Mouse (Mus musculus): ENCODE data around the gene Tob2. TPM values are rescaled to one million over a fixed set of nuclear protein-coding genes. Genes with fewer than 3 reads are reported as not detected.

The Tob2 gene
- polyA plus RNA-seq, 1 experiment, result 64.6 TPM

GRCm38 (mm10) chr15:81842275-81842674 is 16.3 kb downstream of the Tob2 start:
- WGBS, result 43% methylated on average over 7 of the region's 7 CpGs
- Histone ChIP-seq H3K27me3 (ENCODE audit: control insufficient read depth, insufficient read depth, low read length) (no peaks in the 10 kb centered on the region), H3K4me3 (ENCODE audit: control insufficient read depth, insufficient read depth, low read length) (no peak overlapping the region), H3K27ac (ENCODE audit: control insufficient read depth, insufficient read depth, low read length) (no peak overlapping the region), H3K4me1 (replicated peaks; ENCODE audit: control insufficient read depth, insufficient read depth, low read length) (0 out of 2 replicates have a peak, but pooled peaks cover 3% of the 10 kb centered on the region), H3K36me3 (ENCODE audit: control insufficient read depth, insufficient read depth, low read length) (no peaks in the 10 kb centered on the region; the same call in 1 of the 2 replicates)
- TF ChIP-seq POLR2A (IDR thresholded peaks at IDR 0.05; ENCODE audit: control insufficient read depth, extremely low read depth, insufficient read depth, low read length, poor library complexity) (no peak), CTCF (IDR thresholded peaks at IDR 0.05; ENCODE audit: borderline replicate concordance, control insufficient read depth, extremely low read depth, insufficient read depth, low read length, poor library complexity) (no peak)
- no peak for DNase-seq

GRCm38 (mm10) chr15:81840306-81840705 is 18.3 kb downstream of the Tob2 start:
- no peaks in the 10 kb centered on the region for H3K27me3 ChIP-seq (ENCODE audit: control insufficient read depth, insufficient read depth, low read length)
- TF ChIP-seq CTCF (IDR thresholded peaks at IDR 0.05; ENCODE audit: borderline replicate concordance, control insufficient read depth, extremely low read depth, insufficient read depth, low read length, poor library complexity) (no peak), POLR2A (IDR thresholded peaks at IDR 0.05; ENCODE audit: control insufficient read depth, extremely low read depth, insufficient read depth, low read length, poor library complexity) (no peak)

GRCm38 (mm10) chr15:81839634-81840033 is 19.0 kb downstream of the Tob2 start:
- peaks cover 10% of the 10 kb centered on the region for H3K4me1 ChIP-seq (replicated peaks; ENCODE audit: control insufficient read depth, insufficient read depth, low read length)
- no peak overlapping the region for H3K27ac ChIP-seq (ENCODE audit: control insufficient read depth, insufficient read depth, low read length)
- H3K36me3 ChIP-seq (ENCODE audit: control insufficient read depth, insufficient read depth, low read length), result no peaks in the 10 kb centered on the region
- no peak for DNase-seq
- WGBS, result 78% methylated on average over 5 of the region's 5 CpGs
- H3K4me3 ChIP-seq (ENCODE audit: control insufficient read depth, insufficient read depth, low read length), result no peak overlapping the region
- no peaks in the 10 kb centered on the region for H3K27me3 ChIP-seq (ENCODE audit: control insufficient read depth, insufficient read depth, low read length)
- no peak for TF ChIP-seq CTCF (IDR thresholded peaks at IDR 0.05; ENCODE audit: borderline replicate concordance, control insufficient read depth, extremely low read depth, insufficient read depth, low read length, poor library complexity)
- TF ChIP-seq POLR2A (IDR thresholded peaks at IDR 0.05; ENCODE audit: control insufficient read depth, extremely low read depth, insufficient read depth, low read length, poor library complexity), result no peak

More at GRCm38 (mm10) chr15:81840306-81840705, 18.3 kb downstream of the Tob2 start:
- Histone ChIP-seq H3K27ac (ENCODE audit: control insufficient read depth, insufficient read depth, low read length) (no peak overlapping the region), H3K4me3 (ENCODE audit: control insufficient read depth, insufficient read depth, low read length) (no peak overlapping the region), H3K4me1 (replicated peaks; ENCODE audit: control insufficient read depth, insufficient read depth, low read length) (peaks cover 10% of the 10 kb centered on the region), H3K36me3 (ENCODE audit: control insufficient read depth, insufficient read depth, low read length) (no peaks in the 10 kb centered on the region)
- DNase-seq, result no peak
- 97% methylated on average over 7 of the region's 7 CpGs for WGBS

- Histone ChIP-seq H3K4me1 (replicated peaks; ENCODE audit: control insufficient read depth, insufficient read depth, low read length) (peaks cover 10% of the 10 kb centered on the region), H3K36me3 (ENCODE audit: control insufficient read depth, insufficient read depth, low read length) (no peaks in the 10 kb centered on the region), H3K4me3 (ENCODE audit: control insufficient read depth, insufficient read depth, low read length) (no peak overlapping the region), H3K27ac (ENCODE audit: control insufficient read depth, insufficient read depth, low read length) (no peak overlapping the region), H3K27me3 (ENCODE audit: control insufficient read depth, insufficient read depth, low read length) (no peaks in the 10 kb centered on the region)
- no peak for DNase-seq
- TF ChIP-seq POLR2A (IDR thresholded peaks at IDR 0.05; ENCODE audit: control insufficient read depth, extremely low read depth, insufficient read depth, low read length, poor library complexity) (no peak), CTCF (IDR thresholded peaks at IDR 0.05; ENCODE audit: borderline replicate concordance, control insufficient read depth, extremely low read depth, insufficient read depth, low read length, poor library complexity) (no peak)
- 64% methylated on average over 14 of the region's 14 CpGs for WGBS
These were observed 19.9 kb downstream of the Tob2 start for GRCm38 (mm10) chr15:81838554-81839235.

- Histone ChIP-seq H3K27ac (ENCODE audit: control insufficient read depth, insufficient read depth, low read length) (no peak overlapping the region), H3K4me1 (replicated peaks; ENCODE audit: control insufficient read depth, insufficient read depth, low read length) (peaks cover 10% of the 10 kb centered on the region), H3K36me3 (ENCODE audit: control insufficient read depth, insufficient read depth, low read length) (no peaks in the 10 kb centered on the region), H3K27me3 (ENCODE audit: control insufficient read depth, insufficient read depth, low read length) (no peaks in the 10 kb centered on the region), H3K4me3 (ENCODE audit: control insufficient read depth, insufficient read depth, low read length) (no peak overlapping the region)
- no peak for TF ChIP-seq CTCF (IDR thresholded peaks at IDR 0.05; ENCODE audit: borderline replicate concordance, control insufficient read depth, extremely low read depth, insufficient read depth, low read length, poor library complexity)
- no peak for TF ChIP-seq POLR2A (IDR thresholded peaks at IDR 0.05; ENCODE audit: control insufficient read depth, extremely low read depth, insufficient read depth, low read length, poor library complexity)
- 53% methylated on average over 7 of the region's 7 CpGs for WGBS
- no peak for DNase-seq
These were observed 21.4 kb downstream of the Tob2 start for GRCm38 (mm10) chr15:81836966-81837920.

- no peak for DNase-seq
- 6% methylated on average over 33 of the region's 33 CpGs for WGBS
- no peaks in the 10 kb centered on the region for H3K27me3 ChIP-seq (ENCODE audit: control insufficient read depth, insufficient read depth, low read length)
- TF ChIP-seq CTCF (IDR thresholded peaks at IDR 0.05; ENCODE audit: borderline replicate concordance, control insufficient read depth, extremely low read depth, insufficient read depth, low read length, poor library complexity), result no peak
- TF ChIP-seq POLR2A (IDR thresholded peaks at IDR 0.05; ENCODE audit: control insufficient read depth, extremely low read depth, insufficient read depth, low read length, poor library complexity), result no peak
- H3K4me3 ChIP-seq (ENCODE audit: control insufficient read depth, insufficient read depth, low read length), result peak overlapping the region; percentile 21
- no peak overlapping the region for H3K27ac ChIP-seq (ENCODE audit: control insufficient read depth, insufficient read depth, low read length)
- peaks cover 13% of the 10 kb centered on the region for H3K4me1 ChIP-seq (replicated peaks; ENCODE audit: control insufficient read depth, insufficient read depth, low read length)
- no peaks in the 10 kb centered on the region for H3K36me3 ChIP-seq (ENCODE audit: control insufficient read depth, insufficient read depth, low read length)
These were observed 22.3 kb downstream of the Tob2 start for GRCm38 (mm10) chr15:81836124-81836821.
